Mouse (Mus musculus) spleen, adult 2 months (tissue): ENCODE measurements around the gene Cbarp. TPM values are rescaled to one million over a fixed set of nuclear protein-coding genes. Genes with fewer than 3 reads are reported as not detected.

Source experiments
- DNase-seq, 2 experiments: peaks; one replicate each; pipeline versions ENCODE4 v3.0.0 to v3.0.0-alpha.2; 2012 to 2021; ENCODE audit warnings: low spot score in 2 of 2, low read depth in 1 of 2
- H3K27ac ChIP-seq: fragments of 200-500 bp; 2 replicates; pipeline ENCODE4 v1.5.1; 2012; ENCODE audit warnings: low read length, inconsistent platforms; ENCODE audit not compliant: insufficient read depth
- H3K27me3 ChIP-seq: fragments of 200-500 bp; 2 replicates; pipeline ENCODE4 v1.6.1; 2012; ENCODE audit warnings: mild to moderate bottlenecking, moderate library complexity, low read length, inconsistent platforms; ENCODE audit not compliant: control insufficient read depth, insufficient read depth
- H3K36me3 ChIP-seq: fragments of 200-500 bp; 2 replicates; pipeline ENCODE4 v1.6.1; 2012; ENCODE audit warnings: mild to moderate bottlenecking, low read length, inconsistent platforms; ENCODE audit not compliant: control insufficient read depth, insufficient read depth
- H3K4me1 ChIP-seq: fragments of 200-500 bp; 2 replicates; pipeline ENCODE4 v1.6.1; 2011; ENCODE audit warnings: inconsistent platforms; ENCODE audit not compliant: control insufficient read depth, insufficient read depth, insufficient read length
- H3K4me3 ChIP-seq: fragments of 200-500 bp; 2 replicates; pipeline ENCODE4 v1.5.1; 2011; ENCODE audit warnings: mild to moderate bottlenecking, inconsistent platforms; ENCODE audit not compliant: insufficient read depth, insufficient read length; ENCODE audit errors: extremely low read depth
- CTCF ChIP-seq: fragments of 200-500 bp; IDR thresholded peaks from 2 replicates; pipeline ENCODE4 v1.5.1; 2011; ENCODE audit warnings: mild to moderate bottlenecking, inconsistent platforms; ENCODE audit not compliant: insufficient read depth, insufficient read length, insufficient replicate concordance; ENCODE audit errors: extremely low read depth
- POLR2A ChIP-seq: fragments of 200-500 bp; IDR thresholded peaks from 2 replicates; pipeline ENCODE4 v1.6.1; 2011; ENCODE audit warnings: low read depth, low read length, inconsistent platforms
- WGBS: fragments of 180-500 bp; shearing (Covaris S2); methylation state at CpG from one replicate; pipeline ENCODE4 v1.1.7; 2018; 5-methylcytosine and 5-hydroxymethylcytosine counted together
- polyA plus RNA-seq: library from polyadenylated mRNA; depleted of rRNA; stranded (reverse); fragments of >200 nt; gene quantifications from 2 replicates; pipeline ENCODE4 v1.2.3, GENCODE M21; 2012

The Cbarp gene
- polyA plus RNA-seq, 1 experiment = 11.9 TPM

- Histone ChIP-seq H3K27me3 (peaks cover under 1% of the 10 kb centered on the region; the same call in 1 of the 2 replicates), H3K4me3 (no peak overlapping the region), H3K27ac (no peak overlapping the region), H3K4me1 (peaks cover 12% of the 10 kb centered on the region), H3K36me3 (peaks cover 25% of the 10 kb centered on the region)
- TF ChIP-seq POLR2A (no peak), CTCF (no peak)
- DNase-seq = no peak
- 88% methylated on average over 10 of the region's 10 CpGs for WGBS
Measured at GRCm38 (mm10) chr10:80173955-80174640, 33.5 kb upstream of the Cbarp start.

DNA sequence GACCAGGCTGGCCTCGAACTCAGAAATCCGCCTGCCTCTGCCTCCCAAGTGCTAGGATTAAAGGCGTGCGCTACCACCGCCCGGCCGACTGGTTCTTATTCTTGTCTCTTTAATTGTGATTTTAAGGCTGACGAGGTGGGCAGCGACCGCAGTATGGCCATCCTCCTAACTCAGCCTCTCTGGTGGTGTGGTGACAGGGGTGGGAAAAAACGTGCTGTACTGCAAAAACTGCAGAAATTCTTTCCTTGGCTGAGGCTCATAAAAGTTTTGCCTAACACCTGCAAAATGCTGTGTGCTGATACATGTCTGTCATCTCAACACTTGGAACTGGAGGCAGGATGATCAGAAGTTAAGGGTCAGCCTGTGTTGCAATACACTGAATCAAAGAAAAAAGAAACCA lies 32.7 kb upstream of the Cbarp start:
- Histone ChIP-seq H3K36me3 (peaks cover 25% of the 10 kb centered on the region), H3K27ac (peak overlapping the region; percentile 62), H3K4me3 (peak overlapping the region; percentile 51), H3K4me1 (peaks cover 13% of the 10 kb centered on the region), H3K27me3 (no peaks in the 10 kb centered on the region)
- DNase-seq = no peak
- TF ChIP-seq CTCF (no peak), POLR2A (no peak)
- WGBS = 2% methylated on average over 11 of the region's 11 CpGs

GRCm38 (mm10) chr10:80172527-80173292 lies 32.1 kb upstream of the Cbarp start, which contains the start of gene 1600002K03Rik:
1600002K03Rik (plus strand) TSS chr10:80172944.
- TF ChIP-seq POLR2A (peak; percentile 66), CTCF (no peak)
- peaks cover 13% of the 10 kb centered on the region for H3K4me1 ChIP-seq
- peaks cover 25% of the 10 kb centered on the region for H3K36me3 ChIP-seq
- no peaks in the 10 kb centered on the region for H3K27me3 ChIP-seq
- peak within 1 kb of the TSS; percentile 90 for H3K4me3 ChIP-seq
- H3K27ac ChIP-seq = peak within 1 kb of the TSS; percentile 99
- DNase-seq = peak; percentile 86 to 96
- 11% methylated on average over 35 of the region's 35 CpGs for WGBS

- Histone ChIP-seq H3K36me3 (peaks cover 25% of the 10 kb centered on the region), H3K27me3 (no peaks in the 10 kb centered on the region), H3K4me1 (peaks cover 14% of the 10 kb centered on the region), H3K27ac (peak overlapping the region; percentile 99), H3K4me3 (no peak overlapping the region)
- DNase-seq = no peak
- TF ChIP-seq POLR2A (no peak), CTCF (no peak)
- 91% methylated on average over 45 of the region's 45 CpGs for WGBS
Measured at GRCm38 (mm10) chr10:80171760-80172526, 31.3 kb upstream of the Cbarp start.

DNA sequence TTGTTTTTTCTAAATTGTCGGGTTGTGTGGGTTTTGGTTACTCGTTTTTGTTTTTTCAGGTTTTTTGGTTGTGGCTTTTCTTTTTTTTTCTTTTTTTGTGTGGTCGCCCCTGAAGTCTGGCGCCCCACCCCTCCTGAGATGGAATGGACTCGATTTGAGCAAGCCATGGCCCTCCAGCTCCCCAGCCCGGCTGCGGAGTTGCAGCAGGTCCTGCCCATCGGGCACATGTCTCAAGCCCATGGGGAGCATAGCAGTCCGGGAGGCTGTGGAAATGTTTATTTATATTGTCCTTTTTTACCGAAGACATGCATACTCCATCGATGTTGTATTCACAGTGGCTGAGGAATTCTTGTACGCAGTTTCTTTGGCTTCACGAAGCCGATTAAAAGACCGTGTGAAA lies 30.6 kb upstream of the Cbarp start:
- no peak for TF ChIP-seq CTCF
- no peak for TF ChIP-seq POLR2A
- 93% methylated on average over 15 of the region's 15 CpGs for WGBS

GRCm38 (mm10) chr10:80170601-80171021 lies 30.0 kb upstream of the Cbarp start:
- Histone ChIP-seq H3K36me3 (peaks cover 25% of the 10 kb centered on the region), H3K4me1 (peaks cover 14% of the 10 kb centered on the region), H3K27ac (no peak overlapping the region), H3K27me3 (no peaks in the 10 kb centered on the region), H3K4me3 (no peak overlapping the region)
- DNase-seq = no peak
- TF ChIP-seq CTCF = no peak
- no peak for TF ChIP-seq POLR2A
- WGBS = 96% methylated on average over 19 of the region's 19 CpGs

More for the DNA sequence above, 30.6 kb upstream of the Cbarp start:
- Histone ChIP-seq H3K27ac (no peak overlapping the region), H3K27me3 (no peaks in the 10 kb centered on the region), H3K4me1 (peaks cover 14% of the 10 kb centered on the region), H3K4me3 (no peak overlapping the region), H3K36me3 (peaks cover 25% of the 10 kb centered on the region)
- no peak for DNase-seq

- H3K4me3 ChIP-seq = no peak overlapping the region
- no peak for DNase-seq
- TF ChIP-seq CTCF (no peak), POLR2A (no peak)
- WGBS = 95% methylated on average over 16 of the region's 16 CpGs
- H3K27me3 ChIP-seq = no peaks in the 10 kb centered on the region
- H3K27ac ChIP-seq = no peak overlapping the region
- peaks cover 14% of the 10 kb centered on the region for H3K4me1 ChIP-seq
- peaks cover 25% of the 10 kb centered on the region for H3K36me3 ChIP-seq
Measured at GRCm38 (mm10) chr10:80170052-80170451, 29.4 kb upstream of the Cbarp start.
